Mouse (Mus musculus) kidney, adult 2 months (tissue): Measurements from ENCODE around the gene Gm8281.
"Not testable (repeated sequence)": the region's sequence is repeated elsewhere in the genome, so short reads cannot be mapped to it uniquely, and the experiment has no call there.

ENCODE experiments used
- CTCF ChIP-seq: fragments of 200-500 bp; conservative IDR thresholded peaks from 2 replicates; pipeline ENCODE4 v1.5.1; 2011; ENCODE audit warnings: low read depth, mild to moderate bottlenecking, control low read depth, low read length, moderate library complexity, mixed read lengths; ENCODE audit not compliant: insufficient read depth, insufficient read length
- POLR2A ChIP-seq: fragments of 200-500 bp; IDR thresholded peaks from one replicate; pipeline ENCODE4 v1.6.1; 2011; ENCODE audit warnings: low read depth, low read length, control low read depth

- not testable (repeated sequence) for TF ChIP-seq CTCF, POLR2A
Measured at GRCm38 (mm10) chr14:5070611-5071490, at the start of gene Gm8281.
